Mouse (Mus musculus): ENCODE data around the gene Dnah17. TPM values are rescaled to one million over a fixed set of nuclear protein-coding genes. Genes with fewer than 3 reads are reported as not detected.

Dnah17 gene
- polyA plus RNA-seq, 1 experiment from 2014 or later, result 0.09 TPM

DNA sequence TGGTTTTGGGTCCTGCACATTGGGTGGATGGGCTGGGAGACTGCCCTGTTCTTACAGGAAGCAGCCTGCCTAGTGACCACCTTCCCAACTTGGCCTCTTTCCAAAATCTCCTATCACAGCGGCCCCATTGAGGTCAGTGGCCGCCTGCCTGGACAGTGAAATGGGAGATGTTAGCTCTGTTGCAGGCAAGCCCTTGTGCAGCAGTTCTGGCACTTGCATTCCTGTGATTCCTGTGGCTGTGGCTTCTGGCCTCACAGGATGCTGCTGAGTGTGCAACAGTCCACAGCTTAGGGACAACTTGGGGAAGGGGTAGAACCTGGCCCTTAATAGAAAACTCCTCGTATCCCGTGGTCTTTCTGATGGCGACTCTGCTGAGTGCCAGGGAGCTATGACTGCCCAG, 126.7 kb downstream of the Dnah17 start:
- Histone ChIP-seq H3K9ac (ENCODE audit: low read length) (no peak overlapping the region), H3K4me1 (ENCODE audit: control insufficient read depth, insufficient read depth, low read length) (peaks cover 38% of the 10 kb centered on the region), H3K9me3 (replicated peaks; ENCODE audit: control insufficient read depth, low read length) (no peaks in the 10 kb centered on the region), H3K4me2 (ENCODE audit: low read depth, low read length) (no peak overlapping the region), H3K4me3 (ENCODE audit: low read length) (no peak overlapping the region), H3K27me3 (ENCODE audit: control insufficient read depth, insufficient read depth, low read length) (no peaks in the 10 kb centered on the region), H3K27ac (ENCODE audit: low read length) (peak overlapping the region; percentile 43; the same call in 1 of the 2 replicates), H3K36me3 (ENCODE audit: control insufficient read depth, insufficient read depth) (peaks cover 30% of the 10 kb centered on the region)
- ATAC-seq (replicated peaks; ENCODE audit: extremely low read depth, insufficient read depth, low FRiP score), result no peak; the same call in 1 of the 2 replicates
- WGBS, result 25% methylated on average over 5 of the region's 5 CpGs

- no peak overlapping the region for H3K9ac ChIP-seq (ENCODE audit: low read length)
- no peak overlapping the region; the same call in 1 of the 2 replicates for H3K27ac ChIP-seq (ENCODE audit: low read length)
- no peak overlapping the region for H3K4me2 ChIP-seq (ENCODE audit: low read depth, low read length)
- H3K9me3 ChIP-seq (replicated peaks; ENCODE audit: control insufficient read depth, low read length), result no peaks in the 10 kb centered on the region
- no peaks in the 10 kb centered on the region for H3K27me3 ChIP-seq (ENCODE audit: control insufficient read depth, insufficient read depth, low read length)
- H3K36me3 ChIP-seq (ENCODE audit: control insufficient read depth, insufficient read depth), result peaks cover 30% of the 10 kb centered on the region
- peaks cover 32% of the 10 kb centered on the region for H3K4me1 ChIP-seq (ENCODE audit: control insufficient read depth, insufficient read depth, low read length)
- no peak overlapping the region for H3K4me3 ChIP-seq (ENCODE audit: low read length)
- ATAC-seq (replicated peaks; ENCODE audit: extremely low read depth, insufficient read depth, low FRiP score), result no peak
- 73% methylated on average over 14 of the region's 14 CpGs for WGBS
Measured at GRCm38 (mm10) chr11:118003176-118003575, 127.3 kb downstream of the Dnah17 start.

DNA sequence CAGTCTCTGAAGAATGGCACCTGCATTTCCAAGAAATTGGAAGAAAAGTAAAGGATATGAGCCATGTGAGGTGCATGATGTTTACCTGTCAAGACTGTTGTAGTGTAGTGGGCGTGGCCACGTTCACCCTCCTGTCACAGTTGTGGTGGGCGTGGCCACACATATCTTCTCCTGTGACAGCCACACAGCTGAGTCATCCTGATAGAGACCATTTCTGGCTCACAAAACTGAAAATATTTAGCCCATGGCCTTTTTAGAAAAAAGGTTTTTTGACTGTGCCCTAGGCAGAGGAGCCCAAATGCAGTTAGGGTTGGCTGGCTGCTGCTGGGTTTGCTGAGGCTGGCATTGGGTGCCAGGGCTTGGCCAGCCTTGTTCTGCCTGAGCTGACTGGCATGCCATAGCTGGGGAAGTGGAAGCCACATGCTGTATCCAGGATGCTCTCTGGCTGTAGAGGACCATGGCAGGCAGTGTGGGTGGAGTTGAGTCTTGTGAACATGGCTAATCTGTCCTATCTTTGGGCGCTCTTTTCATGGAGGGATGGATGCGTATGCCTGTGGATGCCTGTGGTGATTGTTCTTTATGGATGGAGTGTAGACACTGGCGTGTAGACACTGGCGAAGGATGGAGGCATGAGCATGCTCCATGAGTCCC, 129.7 kb downstream of the Dnah17 start:
- WGBS, result 78% methylated on average over 7 of the region's 7 CpGs
- Histone ChIP-seq H3K4me2 (ENCODE audit: low read depth, low read length) (no peak overlapping the region), H3K4me3 (ENCODE audit: low read length) (no peak overlapping the region), H3K9me3 (replicated peaks; ENCODE audit: control insufficient read depth, low read length) (no peaks in the 10 kb centered on the region), H3K27ac (ENCODE audit: low read length) (peak overlapping the region; percentile 24; the same call in 1 of the 2 replicates), H3K4me1 (ENCODE audit: control insufficient read depth, insufficient read depth, low read length) (peaks cover 28% of the 10 kb centered on the region), H3K27me3 (ENCODE audit: control insufficient read depth, insufficient read depth, low read length) (no peaks in the 10 kb centered on the region), H3K36me3 (ENCODE audit: control insufficient read depth, insufficient read depth) (peaks cover 21% of the 10 kb centered on the region), H3K9ac (ENCODE audit: low read length) (no peak overlapping the region)
- ATAC-seq (replicated peaks; ENCODE audit: extremely low read depth, insufficient read depth, low FRiP score), result no peak

DNA sequence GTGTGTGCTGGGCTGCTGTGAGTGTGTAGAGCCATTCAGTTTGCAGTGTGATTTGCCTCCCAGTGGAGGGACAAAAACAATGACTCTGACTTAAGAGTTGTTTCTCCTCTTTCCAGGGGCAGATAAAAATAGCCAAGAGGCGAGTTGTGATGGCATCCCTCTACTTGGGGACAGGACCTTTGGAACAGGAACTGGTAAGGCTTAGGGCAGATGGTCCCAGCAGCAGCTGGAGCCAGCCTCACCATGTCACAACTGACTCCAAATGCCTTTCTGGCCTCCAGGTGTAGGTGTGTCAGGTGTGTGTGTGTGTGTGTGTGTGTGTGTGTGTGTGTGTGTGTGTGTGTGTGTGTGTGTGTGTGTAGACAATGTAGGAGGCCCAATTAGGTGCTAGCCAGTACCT, 130.4 kb downstream of the Dnah17 start:
- 22% methylated on average over 1 of the region's 1 CpGs for whole genome bisulfite sequencing
- Histone ChIP-seq H3K9me3 (replicated peaks; ENCODE audit: control insufficient read depth, low read length) (no peaks in the 10 kb centered on the region), H3K36me3 (ENCODE audit: control insufficient read depth, insufficient read depth) (peaks cover 15% of the 10 kb centered on the region), H3K4me2 (ENCODE audit: low read depth, low read length) (no peak overlapping the region), H3K27me3 (ENCODE audit: control insufficient read depth, insufficient read depth, low read length) (no peaks in the 10 kb centered on the region), H3K4me3 (ENCODE audit: low read length) (no peak overlapping the region), H3K9ac (ENCODE audit: low read length) (no peak overlapping the region), H3K4me1 (ENCODE audit: control insufficient read depth, insufficient read depth, low read length) (peaks cover 34% of the 10 kb centered on the region), H3K27ac (ENCODE audit: low read length) (peak overlapping the region; percentile 60)
- ATAC-seq (replicated peaks; ENCODE audit: extremely low read depth, insufficient read depth, low FRiP score), result no peak

DNA sequence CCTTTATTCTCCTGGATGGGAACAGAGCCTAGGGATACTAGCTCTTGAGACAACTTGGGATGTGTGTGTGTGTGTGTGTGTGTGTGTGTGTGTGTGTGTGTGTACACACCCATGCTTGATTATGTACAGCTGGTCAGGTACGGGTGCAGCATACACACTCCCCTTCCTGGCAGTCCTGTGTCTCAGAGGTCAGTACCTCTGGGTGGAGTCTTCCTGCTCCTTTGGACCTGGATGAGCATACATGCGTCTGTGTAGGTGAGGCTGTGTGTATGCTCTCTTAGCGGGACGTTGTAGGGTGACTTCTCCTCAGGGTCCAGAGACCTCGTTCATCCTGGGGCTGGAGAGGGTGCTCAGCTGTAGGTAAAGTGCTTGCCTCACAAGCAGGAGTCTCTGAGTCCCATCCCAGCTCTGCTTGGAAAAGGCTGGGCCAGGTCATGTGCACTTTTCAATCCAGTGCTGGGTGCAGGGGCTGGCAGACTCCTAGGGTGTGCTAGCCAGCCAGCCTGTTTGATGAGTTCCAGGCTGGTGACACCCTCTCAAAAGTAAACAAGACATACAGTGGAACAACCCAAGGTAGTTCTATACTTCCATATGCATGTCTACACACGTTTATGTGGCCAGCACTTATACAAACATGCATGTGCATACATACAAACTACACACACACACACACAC, 131.0 kb downstream of the Dnah17 start:
- ATAC-seq (replicated peaks; ENCODE audit: extremely low read depth, insufficient read depth, low FRiP score), result no peak
- peak overlapping the region; percentile 60 for H3K27ac ChIP-seq (ENCODE audit: low read length)
- WGBS, result 68% methylated on average over 6 of the region's 6 CpGs
- H3K9me3 ChIP-seq (replicated peaks; ENCODE audit: control insufficient read depth, low read length), result no peaks in the 10 kb centered on the region
- peaks cover 12% of the 10 kb centered on the region for H3K36me3 ChIP-seq (ENCODE audit: control insufficient read depth, insufficient read depth)
- no peak overlapping the region for H3K4me2 ChIP-seq (ENCODE audit: low read depth, low read length)
- H3K9ac ChIP-seq (ENCODE audit: low read length), result no peak overlapping the region
- H3K4me1 ChIP-seq (ENCODE audit: control insufficient read depth, insufficient read depth, low read length), result peaks cover 41% of the 10 kb centered on the region
- H3K27me3 ChIP-seq (ENCODE audit: control insufficient read depth, insufficient read depth, low read length), result no peaks in the 10 kb centered on the region
- H3K4me3 ChIP-seq (ENCODE audit: low read length), result no peak overlapping the region

GRCm38 (mm10) chr11:117998356-117998755, 132.1 kb downstream of the Dnah17 start:
- Histone ChIP-seq H3K36me3 (ENCODE audit: control insufficient read depth, insufficient read depth) (peaks cover 10% of the 10 kb centered on the region), H3K27me3 (ENCODE audit: control insufficient read depth, insufficient read depth, low read length) (no peaks in the 10 kb centered on the region), H3K9ac (ENCODE audit: low read length) (no peak overlapping the region), H3K27ac (ENCODE audit: low read length) (no peak overlapping the region), H3K4me1 (ENCODE audit: control insufficient read depth, insufficient read depth, low read length) (peaks cover 44% of the 10 kb centered on the region), H3K4me2 (ENCODE audit: low read depth, low read length) (no peak overlapping the region), H3K4me3 (ENCODE audit: low read length) (no peak overlapping the region), H3K9me3 (replicated peaks; ENCODE audit: control insufficient read depth, low read length) (no peaks in the 10 kb centered on the region)
- 94% methylated on average over 4 of the region's 4 CpGs for WGBS
- no peak for ATAC-seq (replicated peaks; ENCODE audit: extremely low read depth, insufficient read depth, low FRiP score)

- Histone ChIP-seq H3K9ac (ENCODE audit: low read length) (no peak overlapping the region), H3K4me2 (ENCODE audit: low read depth, low read length) (no peak overlapping the region), H3K4me3 (ENCODE audit: low read length) (no peak overlapping the region), H3K9me3 (replicated peaks; ENCODE audit: control insufficient read depth, low read length) (no peaks in the 10 kb centered on the region), H3K27me3 (ENCODE audit: control insufficient read depth, insufficient read depth, low read length) (no peaks in the 10 kb centered on the region), H3K36me3 (ENCODE audit: control insufficient read depth, insufficient read depth) (peaks cover 5% of the 10 kb centered on the region), H3K27ac (ENCODE audit: low read length) (no peak overlapping the region), H3K4me1 (ENCODE audit: control insufficient read depth, insufficient read depth, low read length) (peaks cover 53% of the 10 kb centered on the region)
- ATAC-seq (replicated peaks; ENCODE audit: extremely low read depth, insufficient read depth, low FRiP score), result no peak
- WGBS, result 85% methylated on average over 2 of the region's 2 CpGs
Measured at GRCm38 (mm10) chr11:117997085-117997484, 133.3 kb downstream of the Dnah17 start.

DNA sequence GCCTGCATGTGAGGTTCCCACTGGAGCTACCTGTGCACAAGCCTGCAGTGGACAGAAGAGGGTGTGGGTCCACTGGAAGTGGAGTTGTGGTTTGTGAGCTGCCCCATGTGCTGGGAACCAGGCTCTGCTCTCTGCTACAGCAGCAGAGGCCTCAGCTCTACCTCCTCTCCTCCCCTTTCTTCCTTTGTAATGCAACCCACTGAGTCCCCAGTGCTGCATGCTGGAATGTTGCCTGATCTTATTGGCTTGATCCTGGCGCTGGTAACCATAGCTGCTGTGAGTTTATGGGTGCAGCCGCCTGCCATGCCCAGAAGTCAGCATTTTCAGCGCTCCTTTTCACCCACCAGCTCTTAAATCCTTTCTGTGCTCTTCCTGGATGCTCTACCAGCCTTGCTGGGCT, 134.4 kb downstream of the Dnah17 start:
- 64% methylated on average over 3 of the region's 3 CpGs for WGBS
- Histone ChIP-seq H3K27me3 (ENCODE audit: control insufficient read depth, insufficient read depth, low read length) (no peaks in the 10 kb centered on the region), H3K36me3 (ENCODE audit: control insufficient read depth, insufficient read depth) (no peaks in the 10 kb centered on the region; the same call in 1 of the 2 replicates), H3K4me3 (ENCODE audit: low read length) (no peak overlapping the region), H3K9ac (ENCODE audit: low read length) (no peak overlapping the region), H3K9me3 (replicated peaks; ENCODE audit: control insufficient read depth, low read length) (no peaks in the 10 kb centered on the region), H3K27ac (ENCODE audit: low read length) (no peak overlapping the region), H3K4me2 (ENCODE audit: low read depth, low read length) (no peak overlapping the region), H3K4me1 (ENCODE audit: control insufficient read depth, insufficient read depth, low read length) (peaks cover 60% of the 10 kb centered on the region)
- ATAC-seq (replicated peaks; ENCODE audit: extremely low read depth, insufficient read depth, low FRiP score), result no peak

- Histone ChIP-seq H3K9ac (ENCODE audit: low read length) (0 out of 2 replicates have a peak overlapping the region, but pooled peaks have one; percentile 0), H3K4me1 (ENCODE audit: control insufficient read depth, insufficient read depth, low read length) (peaks cover 60% of the 10 kb centered on the region), H3K4me3 (ENCODE audit: low read length) (no peak overlapping the region), H3K36me3 (ENCODE audit: control insufficient read depth, insufficient read depth) (no peaks in the 10 kb centered on the region), H3K4me2 (ENCODE audit: low read depth, low read length) (no peak overlapping the region), H3K27me3 (ENCODE audit: control insufficient read depth, insufficient read depth, low read length) (no peaks in the 10 kb centered on the region), H3K27ac (ENCODE audit: low read length) (0 out of 2 replicates have a peak overlapping the region, but pooled peaks have one; percentile 5), H3K9me3 (replicated peaks; ENCODE audit: control insufficient read depth, low read length) (no peaks in the 10 kb centered on the region)
- ATAC-seq (replicated peaks; ENCODE audit: extremely low read depth, insufficient read depth, low FRiP score), result no peak
- 66% methylated on average over 3 of the region's 3 CpGs for WGBS
Measured at GRCm38 (mm10) chr11:117995661-117996060, 134.8 kb downstream of the Dnah17 start.
